Mouse (Mus musculus): ENCODE data around the gene Rgr. TPM values are rescaled to one million over a fixed set of nuclear protein-coding genes. Genes with fewer than 3 reads are reported as not detected.
"Not testable (repeated sequence)": the region's sequence is repeated elsewhere in the genome, so short reads cannot be mapped to it uniquely, and the experiment has no call there.

Rgr gene
- total RNA-seq, 2 experiments from 2014 or later, result not detected

DNA sequence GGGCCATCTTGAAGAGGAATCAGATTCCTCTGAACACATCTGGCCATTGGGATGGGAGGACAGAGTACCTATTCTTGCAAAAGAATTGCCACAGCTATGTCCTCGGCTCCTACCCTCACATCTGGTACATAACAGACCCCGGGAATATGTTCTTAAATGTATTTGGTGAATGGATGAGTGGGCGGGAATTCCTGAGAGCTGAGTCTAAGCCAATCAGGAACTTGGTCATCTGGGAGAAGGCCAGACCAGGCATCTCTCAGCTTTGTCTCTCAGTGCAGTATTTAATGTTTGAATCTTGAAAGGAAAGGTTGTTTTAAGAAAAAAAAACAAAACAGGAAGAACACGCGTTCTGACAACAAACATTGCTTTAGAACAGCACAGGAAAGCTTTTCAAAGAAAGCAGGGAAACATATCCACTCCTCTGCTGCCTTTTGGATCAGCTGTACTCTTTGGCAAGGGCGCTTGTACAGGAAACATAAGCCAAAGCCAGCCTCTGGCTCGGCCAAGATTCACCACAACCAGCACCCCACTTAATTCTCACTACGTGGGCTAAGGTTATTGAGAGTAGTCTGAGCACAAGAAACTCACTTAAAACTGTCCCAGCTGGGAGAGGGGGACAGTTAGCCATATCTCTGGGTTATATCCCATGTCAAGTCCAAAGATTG lies 45.2 kb downstream of the Rgr start:
- intact Hi-C loops (cut with DNase I), result no loop called here
- DNase-seq, result no peak

DNA sequence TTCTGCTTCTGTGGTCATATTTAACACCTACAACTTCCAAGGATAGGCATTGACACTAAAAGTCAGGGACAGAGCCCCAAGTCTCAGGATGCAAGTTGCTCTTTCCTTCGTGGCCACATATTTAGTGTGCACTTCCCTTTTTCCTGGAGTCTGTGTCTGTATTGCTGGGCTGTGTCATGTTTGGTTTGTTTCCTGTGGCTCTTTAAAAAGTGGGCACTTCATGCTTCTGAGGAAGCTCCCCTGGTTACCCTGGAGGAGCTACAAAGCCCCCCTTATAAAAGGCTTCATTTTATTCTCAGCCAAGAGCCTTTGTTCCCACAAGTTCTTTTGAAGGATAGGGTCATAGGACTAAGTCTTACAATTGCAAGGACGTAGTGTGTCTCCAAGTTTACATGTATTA lies 45.9 kb downstream of the Rgr start:
- DNase-seq, result no peak
- intact Hi-C loops (cut with DNase I), result no loop called here

DNA sequence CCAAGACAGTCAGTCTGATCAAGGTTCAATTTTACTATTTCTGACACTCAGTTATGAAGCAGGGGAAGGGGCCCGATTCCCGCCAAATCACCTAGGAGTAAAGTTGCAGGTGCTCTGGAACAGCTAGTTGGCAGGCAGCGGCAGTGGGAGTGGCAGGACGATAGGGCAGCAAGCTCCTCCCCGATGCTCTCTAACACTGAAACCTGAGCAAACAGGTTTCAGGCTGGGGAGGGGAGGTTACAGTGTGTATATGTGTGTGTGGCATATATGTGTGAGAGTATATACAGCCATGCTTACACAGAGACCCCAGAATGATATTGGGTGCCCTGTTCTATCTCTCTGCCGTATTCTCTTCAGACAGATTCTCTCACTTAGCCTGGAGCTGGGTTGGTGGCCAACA lies 48.0 kb downstream of the Rgr start:
- DNase-seq; intact Hi-C loops (cut with DNase I): not testable (repeated sequence)

DNA sequence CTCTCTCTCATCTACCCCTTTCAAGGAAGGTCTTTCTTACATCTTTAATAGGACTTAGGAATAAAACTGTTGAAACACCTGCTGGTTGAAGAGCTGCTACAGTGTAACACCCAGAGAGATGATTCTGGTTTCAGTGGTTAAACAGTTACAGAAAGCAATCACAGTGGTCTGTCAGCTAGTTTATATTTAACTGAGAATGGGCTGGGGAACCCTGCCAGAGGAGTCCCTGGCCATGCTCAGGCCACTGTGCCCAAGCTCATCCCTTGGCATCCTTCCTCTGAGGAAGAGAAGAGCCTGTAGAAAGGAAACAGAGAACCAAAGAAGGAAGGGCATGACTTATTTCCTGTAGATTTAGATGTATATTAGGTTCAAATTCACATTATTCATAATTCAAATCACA lies 59.0 kb downstream of the Rgr start:
- no peak for DNase-seq
- intact Hi-C loops (cut with DNase I), result no loop called here

DNA sequence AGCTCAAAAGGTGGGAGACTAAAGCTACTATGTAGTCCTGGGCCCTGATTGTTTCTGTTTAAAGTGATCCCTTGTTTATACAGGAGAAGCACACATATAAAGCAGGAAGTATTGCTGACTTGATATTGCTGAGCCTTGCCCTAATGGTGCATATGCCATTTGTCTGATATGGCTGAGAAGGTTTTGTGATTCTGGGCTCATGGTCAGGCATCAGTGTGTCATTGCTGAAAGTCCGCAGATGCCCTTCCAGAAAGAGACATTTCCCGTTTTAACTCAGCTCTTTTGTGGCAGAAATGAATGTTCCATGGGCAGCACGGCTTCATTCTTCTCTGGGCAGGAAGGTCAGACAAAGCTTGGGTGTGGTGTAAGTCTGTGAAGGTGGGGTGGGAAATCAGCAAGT lies 63.1 kb downstream of the Rgr start:
- intact Hi-C loops (cut with DNase I), result no loop called here
- peak; percentile 4 to 8 for DNase-seq

Other genes starting within 250 kb of the Rgr start
- 100 to 1,000 TPM; 106 to 115 TPM for gene Ccser2, start 80.2 kb downstream of the Rgr start, total RNA-seq (2021)
- gene Lrit1, start 5.9 kb upstream of the Rgr start, total RNA-seq (2021), result not detected
- not detected for gene Lrit2, start 19.0 kb upstream of the Rgr start, total RNA-seq (2021)
- gene Cdhr1, start 49.4 kb upstream of the Rgr start, total RNA-seq (2021), result under 1 TPM in 1 of 2 experiments, not detected in 1; 0.07 TPM
- under 1 TPM; 0.37 to 0.60 TPM for gene 2610528A11Rik, start 65.1 kb upstream of the Rgr start, total RNA-seq (2021)
- 100 to 1,000 TPM; 503 to 525 TPM for gene Ghitm, start 86.3 kb upstream of the Rgr start, total RNA-seq (2021)

Data from heart, postnatal 10 days (tissue).